Mouse (Mus musculus) midbrain, embryonic 14.5 days (tissue): Measurements from ENCODE around the gene Stag3. TPM values are rescaled to one million over a fixed set of nuclear protein-coding genes. Genes with fewer than 3 reads are reported as not detected.

Experiments used
- ATAC-seq: fragments of 200-750 bp; cut with Nextera tagmentation; 2 replicates; pipeline ENCODE4 v1.8.0; 2017; ENCODE audit warnings: moderate number of reproducible peaks, moderate library complexity; ENCODE audit not compliant: low FRiP score, low TSS enrichment
- DNase-seq: peaks from one replicate; pipeline ENCODE4 v3.0.0-alpha.2; 2015
- H3K27ac ChIP-seq: fragments of 300-500 bp; sonication (generic); replicated peaks from 2 replicates; pipeline ENCODE4 v1.5.1; 2014; ENCODE audit warnings: mild to moderate bottlenecking, low read depth, low read length, moderate library complexity
- H3K27me3 ChIP-seq: fragments of 300-500 bp; sonication (generic); 2 replicates; pipeline ENCODE4 v1.6.1; 2014; ENCODE audit warnings: low read length, control low read depth, mixed read lengths; ENCODE audit not compliant: control insufficient read depth, insufficient read depth
- H3K36me3 ChIP-seq: fragments of 300-500 bp; sonication (generic); 2 replicates; pipeline ENCODE4 v1.6.1; 2014; ENCODE audit warnings: low read length, control low read depth; ENCODE audit not compliant: control insufficient read depth, insufficient read depth
- H3K4me1 ChIP-seq: fragments of 300-500 bp; sonication (generic); 2 replicates; pipeline ENCODE4 v1.6.1; 2014; ENCODE audit warnings: mild to moderate bottlenecking, antibody characterized with exemption, low read length, control low read depth; ENCODE audit not compliant: control insufficient read depth, insufficient read depth
- H3K4me2 ChIP-seq: fragments of 300-500 bp; sonication (generic); 2 replicates; pipeline ENCODE4 v1.6.1; 2014; ENCODE audit warnings: mild to moderate bottlenecking, low read length, moderate library complexity
- H3K4me3 ChIP-seq: fragments of 300-500 bp; sonication (generic); replicated peaks from 2 replicates; pipeline ENCODE4 v1.5.1; 2014; ENCODE audit warnings: low read depth, low read length
- H3K9ac ChIP-seq: fragments of 300-500 bp; sonication (generic); replicated peaks from 2 replicates; pipeline ENCODE4 v1.6.1; 2014; ENCODE audit warnings: mild to moderate bottlenecking, low read length, moderate library complexity
- H3K9me3 ChIP-seq: fragments of 300-500 bp; sonication (generic); 2 replicates; pipeline ENCODE4 v1.6.1; 2016; ENCODE audit warnings: low read length, control low read depth, mixed read lengths; ENCODE audit not compliant: control insufficient read depth
- WGBS: fragments of 180-500 bp; shearing (Covaris S2); extraction: QIAGEN DNeasy Blood & Tissue Kit; methylation state at CpG from one replicate; pipeline ENCODE4 v1.1.7; 2014; 5-methylcytosine and 5-hydroxymethylcytosine counted together
- polyA plus RNA-seq: library from polyadenylated mRNA; unstranded; fragments of >200 nt; fragmentation: Nextera tagmentation; extraction: Ambion mirVana; gene quantifications from 2 replicates; pipeline ENCODE4 v1.2.1, GENCODE M21; 2014

The Stag3 gene
- polyA plus RNA-seq, 1 experiment from 2014 or later, result 4.4 TPM

- H3K9ac ChIP-seq, result peak within 1 kb of the TSS; percentile 94
- H3K36me3 ChIP-seq, result peaks cover 49% of the 10 kb centered on the region
- DNase-seq, result peak; percentile 96
- peak within 1 kb of the TSS; percentile 94 for H3K4me3 ChIP-seq
- no peaks in the 10 kb centered on the region for H3K27me3 ChIP-seq
- H3K27ac ChIP-seq, result peak within 1 kb of the TSS; percentile 82
- no peaks in the 10 kb centered on the region for H3K9me3 ChIP-seq
- peaks cover 19% of the 10 kb centered on the region for H3K4me1 ChIP-seq
- H3K4me2 ChIP-seq, result peak within 1 kb of the TSS; percentile 98
- ATAC-seq, result peak; percentile 87
- under 1% methylated on average over 70 of the region's 71 CpGs for WGBS
Measured at GRCm38 (mm10) chr5:138263260-138264206, 16.5 kb upstream of the Stag3 start, which contains the start of gene BC037034. TSS of gene BC037034 (minus strand) at chr5:138264033.

DNA sequence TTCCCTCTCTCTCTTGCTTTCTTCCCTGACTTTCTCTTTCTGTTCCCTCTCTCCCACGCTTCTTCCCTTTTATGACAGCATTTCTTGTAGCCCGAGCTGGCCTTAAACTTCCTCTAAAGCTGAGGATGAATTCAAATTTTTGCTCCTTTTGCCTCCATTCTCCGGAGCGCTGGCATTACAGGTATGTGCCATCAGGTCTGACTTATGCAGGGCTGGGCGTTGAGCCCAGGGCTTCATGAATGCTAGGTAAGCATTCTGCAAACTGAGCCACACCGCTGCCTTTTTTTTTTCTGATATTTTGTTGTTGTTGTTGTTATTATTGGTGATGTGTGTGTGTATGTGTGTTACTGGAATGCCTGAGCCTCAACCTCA is 15.8 kb upstream of the Stag3 start:
- peak overlapping the region; percentile 82 for H3K27ac ChIP-seq
- peak overlapping the region; percentile 94 for H3K9ac ChIP-seq
- H3K36me3 ChIP-seq, result peaks cover 42% of the 10 kb centered on the region
- 16% methylated on average over 6 of the region's 6 CpGs for WGBS
- no peak for ATAC-seq
- H3K9me3 ChIP-seq, result no peaks in the 10 kb centered on the region
- peaks cover 19% of the 10 kb centered on the region for H3K4me1 ChIP-seq
- H3K4me2 ChIP-seq, result peak overlapping the region; percentile 98
- H3K4me3 ChIP-seq, result peak overlapping the region; percentile 94
- H3K27me3 ChIP-seq, result no peaks in the 10 kb centered on the region
- no peak for DNase-seq

GRCm38 (mm10) chr5:138265712-138266111 is 14.3 kb upstream of the Stag3 start:
- Histone ChIP-seq H3K27me3 (no peaks in the 10 kb centered on the region), H3K27ac (no peak overlapping the region), H3K4me3 (no peak overlapping the region), H3K4me1 (peaks cover 19% of the 10 kb centered on the region), H3K9ac (no peak overlapping the region), H3K9me3 (no peaks in the 10 kb centered on the region), H3K36me3 (peaks cover 27% of the 10 kb centered on the region), H3K4me2 (no peak overlapping the region)
- DNase-seq, result no peak
- ATAC-seq, result no peak
- WGBS, result 97% methylated on average over 4 of the region's 4 CpGs

DNA sequence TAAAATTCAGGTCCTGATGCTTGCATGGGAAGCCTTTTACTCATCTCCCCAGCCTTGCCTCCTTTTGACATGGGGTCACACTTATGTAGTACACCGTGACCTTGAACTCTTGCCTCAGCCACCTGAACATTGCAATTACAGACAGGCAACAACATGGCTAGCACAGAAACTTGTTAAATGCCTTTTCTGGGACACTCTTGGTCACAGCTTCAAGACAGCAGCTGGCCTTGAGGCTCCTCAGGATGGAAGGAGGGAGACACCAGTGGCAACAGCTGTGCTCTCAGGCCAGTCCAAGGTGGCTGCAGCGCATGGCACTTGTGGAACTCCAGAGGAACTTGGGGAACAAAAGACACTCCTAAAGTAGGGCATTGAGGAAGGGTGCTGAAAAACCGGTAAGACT is 12.9 kb upstream of the Stag3 start:
- Histone ChIP-seq H3K4me3 (no peak overlapping the region), H3K27ac (no peak overlapping the region), H3K27me3 (no peaks in the 10 kb centered on the region), H3K36me3 (peaks cover 13% of the 10 kb centered on the region), H3K4me1 (peaks cover 19% of the 10 kb centered on the region), H3K9ac (no peak overlapping the region), H3K4me2 (no peak overlapping the region), H3K9me3 (no peaks in the 10 kb centered on the region)
- DNase-seq, result no peak
- no peak for ATAC-seq
- WGBS, result 88% methylated on average over 3 of the region's 3 CpGs

DNA sequence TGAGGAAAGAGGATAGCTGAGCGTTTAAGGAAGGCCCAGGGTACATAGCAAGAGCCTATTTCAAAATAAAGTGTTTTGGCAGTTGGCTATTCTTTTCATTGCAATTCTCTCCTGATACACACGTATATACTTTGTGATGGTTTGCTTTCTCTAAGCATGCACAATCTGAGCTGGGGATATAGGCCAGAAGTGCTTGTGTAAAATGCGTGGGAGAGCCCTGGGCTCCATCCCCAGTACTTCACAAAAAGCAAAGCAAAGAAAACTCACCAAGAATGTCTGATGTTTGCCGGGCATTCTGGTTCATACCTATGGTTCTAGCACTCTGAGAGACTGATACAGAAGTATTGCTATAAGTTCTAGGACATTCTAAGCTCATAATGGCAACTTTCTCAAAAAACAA is 11.1 kb upstream of the Stag3 start:
- 85% methylated on average over 4 of the region's 4 CpGs for WGBS
- no peak for ATAC-seq
- H3K4me3 ChIP-seq, result no peak overlapping the region

DNA sequence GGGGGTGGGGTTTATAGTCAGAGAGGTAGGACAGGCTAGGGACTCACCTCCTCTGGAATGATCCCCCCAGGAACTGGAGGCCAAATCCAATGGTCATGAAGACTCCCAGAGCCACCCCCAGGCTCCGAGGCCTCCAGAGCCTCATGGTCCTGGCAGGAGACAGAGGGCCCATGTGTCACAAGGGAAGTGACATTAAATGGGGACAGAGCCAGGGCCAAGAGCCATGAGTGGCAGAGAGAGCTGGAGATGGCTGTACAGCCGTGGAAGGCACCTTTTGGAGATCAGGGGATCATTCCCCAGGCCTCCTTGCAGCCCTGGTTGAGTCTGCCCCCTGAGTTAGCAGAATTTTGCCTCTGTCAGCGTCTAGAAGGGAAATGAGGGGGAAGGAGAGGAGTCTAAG is 8.8 kb upstream of the Stag3 start:
- ATAC-seq, result no peak
- H3K4me1 ChIP-seq, result peaks cover 16% of the 10 kb centered on the region
- no peak overlapping the region for H3K27ac ChIP-seq

More for the DNA sequence above, 11.1 kb upstream of the Stag3 start:
- Histone ChIP-seq H3K9me3 (no peaks in the 10 kb centered on the region), H3K9ac (no peak overlapping the region), H3K27ac (no peak overlapping the region), H3K4me2 (no peak overlapping the region), H3K4me1 (peaks cover 9% of the 10 kb centered on the region; the same call in 1 of the 2 replicates), H3K27me3 (no peaks in the 10 kb centered on the region), H3K36me3 (peaks cover 14% of the 10 kb centered on the region)
- no peak for DNase-seq

GRCm38 (mm10) chr5:138272409-138272923 is 7.6 kb upstream of the Stag3 start, which contains the start of gene Gal3st4:
TSS of gene Gal3st4 (minus strand) at chr5:138272840.
- H3K36me3 ChIP-seq, result peaks cover 28% of the 10 kb centered on the region
- H3K9me3 ChIP-seq, result no peaks in the 10 kb centered on the region
- H3K9ac ChIP-seq, result peak within 1 kb of the TSS; percentile 20; the same call in 1 of the 2 replicates
- DNase-seq (peak; percentile 45), ATAC-seq (no peak)
- H3K4me3 ChIP-seq, result peak within 1 kb of the TSS; percentile 9; the same call in 1 of the 2 replicates
- H3K4me1 ChIP-seq, result peaks cover 29% of the 10 kb centered on the region
- no peaks in the 10 kb centered on the region for H3K27me3 ChIP-seq
- H3K27ac ChIP-seq, result no peak within 1 kb of the TSS
- peak within 1 kb of the TSS; percentile 34 for H3K4me2 ChIP-seq
- 3% methylated on average over 12 of the region's 12 CpGs for WGBS

More for the DNA sequence above, 8.8 kb upstream of the Stag3 start:
- 51% methylated on average over 3 of the region's 3 CpGs for WGBS
- Histone ChIP-seq H3K27me3 (no peaks in the 10 kb centered on the region), H3K36me3 (peaks cover 21% of the 10 kb centered on the region), H3K4me2 (no peak overlapping the region; the same call in 1 of the 2 replicates), H3K4me3 (no peak overlapping the region), H3K9ac (no peak overlapping the region), H3K9me3 (no peaks in the 10 kb centered on the region)
- DNase-seq, result no peak

DNA sequence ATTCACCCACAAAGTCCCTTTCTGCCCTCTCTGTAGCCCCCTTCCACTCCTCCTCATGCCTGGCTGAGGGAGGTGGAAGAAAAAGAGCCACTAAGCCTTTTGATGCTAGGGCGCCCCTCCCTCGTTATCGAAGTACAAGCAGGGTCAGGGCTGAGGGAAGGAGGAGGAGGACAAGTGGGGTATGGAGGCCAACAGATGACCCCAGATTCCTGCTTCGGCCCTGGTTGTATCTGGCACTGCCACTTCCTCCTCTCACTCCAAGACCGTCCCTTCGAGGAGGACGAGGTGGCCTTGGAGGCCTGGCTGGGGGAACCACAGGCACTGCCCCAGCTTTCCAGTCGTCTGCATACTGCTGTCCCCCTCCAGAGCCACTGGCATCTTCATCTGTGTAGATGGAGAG is 5.9 kb upstream of the Stag3 start:
- Histone ChIP-seq H3K27ac (no peak overlapping the region), H3K4me2 (no peak overlapping the region), H3K9ac (0 out of 2 replicates have a peak overlapping the region, but pooled peaks have one; percentile 6), H3K9me3 (no peaks in the 10 kb centered on the region), H3K4me3 (no peak overlapping the region), H3K27me3 (no peaks in the 10 kb centered on the region), H3K4me1 (peaks cover 45% of the 10 kb centered on the region), H3K36me3 (peaks cover 39% of the 10 kb centered on the region)
- WGBS, result 47% methylated on average over 8 of the region's 8 CpGs
- ATAC-seq (no peak), DNase-seq (no peak)
